Mouse (Mus musculus): ENCODE results near the gene Tlr5.

DNA sequence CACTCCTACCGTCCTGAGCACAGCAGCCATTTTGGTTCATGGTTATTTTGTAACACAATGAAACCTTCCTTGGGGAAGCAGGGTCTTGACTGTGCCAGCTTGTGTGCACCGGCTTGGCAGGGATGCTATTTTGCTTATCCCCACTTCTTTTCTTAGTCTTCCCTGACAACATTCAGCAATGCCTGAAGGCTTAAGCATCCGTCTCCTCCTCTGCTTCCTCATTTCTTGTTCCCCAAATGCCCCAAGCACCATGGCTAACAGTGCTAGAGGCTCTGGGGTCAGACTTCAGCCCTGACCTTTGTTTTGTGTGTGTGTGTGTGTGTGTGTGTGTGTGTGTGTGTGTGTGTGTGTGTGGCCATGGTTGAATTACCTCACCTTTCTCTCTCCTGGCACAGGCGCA lies 31.8 kb upstream of the Tlr5 start:
- TF ChIP-seq CTCF (IDR thresholded peaks at IDR 0.05; ENCODE audit: low read depth, low read length) (no peak), TAL1 (conservative IDR thresholded peaks at IDR 0.05; ENCODE audit: low read depth, low read length) (no peak), GATA1 (IDR thresholded peaks at IDR 0.05; ENCODE audit: borderline replicate concordance, low read length) (no peak), POLR2AphosphoS5 (IDR thresholded peaks at IDR 0.05; ENCODE audit: insufficient replicate concordance, low read depth, low read length) (no peak), GATA2 (IDR thresholded peaks at IDR 0.05; ENCODE audit: borderline replicate concordance, low read depth, low read length) (no peak)
